Mouse (Mus musculus): Measurements from ENCODE around the gene Islr.

DNA sequence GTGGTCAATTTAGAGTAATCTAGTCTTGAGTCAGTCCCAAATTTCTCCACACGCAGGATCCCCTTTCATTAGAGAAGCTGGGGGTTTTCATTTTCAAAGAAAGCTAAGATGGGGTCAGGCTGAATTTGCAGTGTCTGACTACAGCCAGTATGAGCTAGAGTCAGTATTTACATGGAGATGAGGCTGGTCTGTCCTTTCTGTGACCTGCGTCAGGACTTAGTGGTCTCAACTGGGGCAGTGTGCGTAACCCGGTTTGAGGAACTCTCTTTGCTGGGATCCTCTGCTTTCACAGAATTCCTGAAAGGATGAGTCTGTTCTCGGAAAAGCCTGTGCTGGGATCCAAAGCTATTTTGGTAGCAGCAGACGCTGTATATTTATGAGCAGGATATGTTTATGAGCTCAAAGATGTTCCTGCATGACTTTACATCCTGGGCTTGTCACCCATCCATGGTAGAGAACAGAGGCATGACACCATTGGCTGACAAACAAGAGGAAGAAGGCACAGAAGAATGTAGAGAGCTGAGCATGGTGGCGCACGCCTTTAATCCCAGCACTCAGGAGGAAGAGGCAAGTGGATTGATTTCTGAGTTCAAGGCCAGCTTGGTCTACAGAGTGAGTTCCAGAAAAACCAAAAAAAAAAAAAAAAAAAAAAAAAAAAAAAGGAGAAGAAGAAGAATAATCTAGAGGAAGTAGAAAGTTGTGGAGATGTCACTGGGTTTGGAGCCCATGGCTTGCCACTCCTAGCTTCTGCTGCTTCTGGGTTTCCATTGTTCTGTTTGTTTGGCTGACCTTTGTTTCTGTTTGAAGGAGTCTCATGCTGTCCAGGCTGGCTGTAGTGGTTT is 5.6 kb upstream of the Islr start:
- TF ChIP-seq CTCF (IDR thresholded peaks at IDR 0.05; ENCODE audit: low read depth, low read length) (no peak), POLR2A (IDR thresholded peaks at IDR 0.05; ENCODE audit: borderline replicate concordance, low read depth, low read length) (no peak)
